Mouse (Mus musculus): ENCODE measurements at regions not wholly inside any gene's neighbourhood (a gene's known extent, or its start where the extent isn't known, plus 50 kb on each side); places are given as distances from the start of the nearest gene placed in this dataset.

DNA sequence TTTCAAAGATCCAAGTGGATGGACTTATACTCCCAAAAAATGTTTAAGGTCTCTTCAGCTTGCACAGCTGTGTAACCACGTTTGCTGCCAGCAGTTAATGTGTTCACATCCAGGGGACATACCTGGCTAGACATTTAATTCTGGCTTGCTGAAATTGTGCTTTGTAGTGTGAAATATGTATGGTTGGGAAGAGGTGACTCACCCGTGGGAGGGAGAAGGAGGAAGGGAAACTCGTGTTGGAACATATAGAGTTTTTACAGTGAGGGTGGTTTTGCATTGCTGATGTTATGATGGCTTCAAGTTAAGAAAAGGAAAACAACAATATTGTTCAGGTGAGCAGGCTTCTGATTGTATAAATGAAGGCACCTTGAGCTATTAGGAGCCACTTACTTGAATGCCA, 916.4 kb downstream of the Pcdh18 start:
- Histone ChIP-seq H3K9me3 (ENCODE audit: control insufficient read depth, low read length) (no peaks in the 10 kb centered on the region), H3K9ac (replicated peaks) (no peak overlapping the region), H3K36me3 (replicated peaks; ENCODE audit: control insufficient read depth, insufficient read depth, low read depth) (no peaks in the 10 kb centered on the region), H3K27ac (no peak overlapping the region), H3K27me3 (ENCODE audit: control insufficient read depth, insufficient read depth, low read length) (no peaks in the 10 kb centered on the region), H3K4me2 (ENCODE audit: low read depth) (no peak overlapping the region), H3K4me3 (ENCODE audit: insufficient read depth in 1 of 2, low read depth in 2 of 2, low read length in 2 of 2) (no peak overlapping the region), H3K4me1 (replicated peaks; ENCODE audit: control insufficient read depth in 2 of 2, insufficient read depth in 2 of 2, low read length in 1 of 2) (no peaks in the 10 kb centered on the region)
- no peak for DNase-seq (ENCODE audit: low read depth in 3 of 3, low spot score in 3 of 3)
- TF ChIP-seq EP300 (IDR thresholded peaks at IDR 0.05; ENCODE audit: low read depth) (no peak), CTCF (IDR thresholded peaks at IDR 0.05; ENCODE audit: low read depth) (no peak)
- no peak for ATAC-seq (ENCODE audit: insufficient read depth)
- WGBS (ENCODE audit: insufficient replicate concordance): 49% methylated on average over 3 of the region's 3 CpGs

DNA sequence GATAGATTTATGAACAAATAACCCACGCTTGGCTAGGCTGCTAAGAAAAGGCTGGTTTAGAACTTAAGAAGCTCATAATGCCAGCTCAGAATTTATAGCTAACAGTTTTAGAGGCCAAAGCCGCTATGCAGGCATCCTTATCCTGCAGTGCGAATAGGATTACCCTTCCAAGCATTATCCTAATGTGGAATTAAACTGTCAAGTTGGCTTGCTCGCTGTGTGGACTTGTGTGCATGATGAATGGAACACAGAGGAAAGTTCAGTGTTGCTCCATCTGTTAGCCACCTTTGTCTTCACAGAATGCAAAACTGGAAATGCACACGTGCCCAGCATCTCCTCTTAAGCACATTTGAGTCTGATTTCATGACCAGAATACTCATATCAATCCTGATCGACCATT, 933.8 kb downstream of the Pcdh18 start:
- no peak overlapping the region for H3K4me2 ChIP-seq (ENCODE audit: low read depth)
- no peaks in the 10 kb centered on the region for H3K9me3 ChIP-seq (ENCODE audit: control insufficient read depth, low read length)
- ATAC-seq (ENCODE audit: insufficient read depth): no peak
- WGBS (ENCODE audit: insufficient replicate concordance): 44% methylated on average over 6 of the region's 6 CpGs
- no peak for DNase-seq (ENCODE audit: low read depth in 3 of 3, low spot score in 3 of 3)
- no peak overlapping the region for H3K4me3 ChIP-seq (ENCODE audit: insufficient read depth in 1 of 2, low read depth in 2 of 2, low read length in 2 of 2)
- H3K36me3 ChIP-seq (replicated peaks; ENCODE audit: control insufficient read depth, insufficient read depth, low read depth): no peaks in the 10 kb centered on the region
- H3K27me3 ChIP-seq (ENCODE audit: control insufficient read depth, insufficient read depth, low read length): no peaks in the 10 kb centered on the region
- no peak overlapping the region for H3K9ac ChIP-seq (replicated peaks)
- H3K27ac ChIP-seq: no peak overlapping the region
- H3K4me1 ChIP-seq (replicated peaks; ENCODE audit: control insufficient read depth in 2 of 2, insufficient read depth in 2 of 2, low read length in 1 of 2): no peaks in the 10 kb centered on the region
- TF ChIP-seq CTCF (IDR thresholded peaks at IDR 0.05; ENCODE audit: low read depth): no peak
- TF ChIP-seq EP300 (IDR thresholded peaks at IDR 0.05; ENCODE audit: low read depth): no peak

GRCm38 (mm10) chr3:48804398-48804797, 952.7 kb downstream of the Pcdh18 start:
- ATAC-seq (ENCODE audit: insufficient read depth) (no peak), DNase-seq (ENCODE audit: low read depth in 3 of 3, low spot score in 3 of 3) (no peak)
- H3K9ac ChIP-seq (replicated peaks): no peak overlapping the region
- no peak overlapping the region for H3K4me2 ChIP-seq (ENCODE audit: low read depth)
- no peaks in the 10 kb centered on the region for H3K36me3 ChIP-seq (replicated peaks; ENCODE audit: control insufficient read depth, insufficient read depth, low read depth)
- 55% methylated on average over 5 of the region's 5 CpGs for WGBS (ENCODE audit: insufficient replicate concordance)
- H3K4me3 ChIP-seq (ENCODE audit: insufficient read depth in 1 of 2, low read depth in 2 of 2, low read length in 2 of 2): no peak overlapping the region
- no peaks in the 10 kb centered on the region for H3K4me1 ChIP-seq (replicated peaks; ENCODE audit: control insufficient read depth in 2 of 2, insufficient read depth in 2 of 2, low read length in 1 of 2)
- no peaks in the 10 kb centered on the region for H3K9me3 ChIP-seq (ENCODE audit: control insufficient read depth, low read length)
- no peak overlapping the region for H3K27ac ChIP-seq
- TF ChIP-seq CTCF (IDR thresholded peaks at IDR 0.05; ENCODE audit: low read depth) (no peak), EP300 (IDR thresholded peaks at IDR 0.05; ENCODE audit: low read depth) (no peak)
- H3K27me3 ChIP-seq (ENCODE audit: control insufficient read depth, insufficient read depth, low read length): no peaks in the 10 kb centered on the region

DNA sequence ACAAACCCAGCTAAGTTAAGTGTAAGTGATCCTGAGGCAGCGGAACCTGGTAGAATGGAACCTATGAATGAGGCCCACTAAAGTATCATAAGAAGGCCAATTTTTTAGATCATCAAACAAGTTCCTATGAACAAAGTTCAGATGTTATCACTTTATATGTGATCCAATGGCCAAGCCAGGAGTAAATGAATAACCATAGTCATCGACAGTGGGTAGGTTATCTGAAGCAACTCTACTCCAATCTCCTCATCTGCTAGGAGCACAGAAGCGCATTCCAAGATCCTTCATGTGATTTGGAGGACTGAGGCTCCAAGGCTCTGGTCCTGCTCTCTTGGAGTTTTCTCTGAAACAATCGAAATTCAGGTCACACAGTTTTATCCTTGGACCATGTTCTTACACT, 985.4 kb downstream of the Pcdh18 start:
- H3K27me3 ChIP-seq (ENCODE audit: control insufficient read depth, insufficient read depth, low read length): no peaks in the 10 kb centered on the region
- no peak overlapping the region for H3K4me2 ChIP-seq (ENCODE audit: low read depth)
- ATAC-seq (ENCODE audit: insufficient read depth) (no peak), DNase-seq (ENCODE audit: low read depth in 3 of 3, low spot score in 3 of 3) (no peak)
- H3K4me1 ChIP-seq (replicated peaks; ENCODE audit: control insufficient read depth in 2 of 2, insufficient read depth in 2 of 2, low read length in 1 of 2): no peaks in the 10 kb centered on the region
- TF ChIP-seq CTCF (IDR thresholded peaks at IDR 0.05; ENCODE audit: low read depth) (no peak), EP300 (IDR thresholded peaks at IDR 0.05; ENCODE audit: low read depth) (no peak)
- H3K4me3 ChIP-seq (ENCODE audit: insufficient read depth in 1 of 2, low read depth in 2 of 2, low read length in 2 of 2): no peak overlapping the region
- H3K9me3 ChIP-seq (ENCODE audit: control insufficient read depth, low read length): no peaks in the 10 kb centered on the region
- 56% methylated on average over 4 of the region's 4 CpGs for WGBS (ENCODE audit: insufficient replicate concordance)
- H3K36me3 ChIP-seq (replicated peaks; ENCODE audit: control insufficient read depth, insufficient read depth, low read depth): no peaks in the 10 kb centered on the region
- no peak overlapping the region for H3K9ac ChIP-seq (replicated peaks)
- H3K27ac ChIP-seq: no peak overlapping the region
